Mouse (Mus musculus) small intestine, adult 10 weeks (tissue): ENCODE data around the gene Supv3l1. TPM values are rescaled to one million over a fixed set of nuclear protein-coding genes. Genes with fewer than 3 reads are reported as not detected.

Experiments
- polyA plus RNA-seq: library from polyadenylated mRNA; stranded (reverse); fragments of 350-450 nt; fragmentation: Illumina TruSeq; extraction: RNeasy Lipid Tissue Mini Kit (QIAGEN cat#74804); gene quantifications from one replicate; pipeline ENCODE4 v1.2.3, GENCODE M21; 2014; ENCODE audit warnings: low replicate concordance

Supv3l1 gene
- polyA plus RNA-seq = 15.0 TPM

DNA sequence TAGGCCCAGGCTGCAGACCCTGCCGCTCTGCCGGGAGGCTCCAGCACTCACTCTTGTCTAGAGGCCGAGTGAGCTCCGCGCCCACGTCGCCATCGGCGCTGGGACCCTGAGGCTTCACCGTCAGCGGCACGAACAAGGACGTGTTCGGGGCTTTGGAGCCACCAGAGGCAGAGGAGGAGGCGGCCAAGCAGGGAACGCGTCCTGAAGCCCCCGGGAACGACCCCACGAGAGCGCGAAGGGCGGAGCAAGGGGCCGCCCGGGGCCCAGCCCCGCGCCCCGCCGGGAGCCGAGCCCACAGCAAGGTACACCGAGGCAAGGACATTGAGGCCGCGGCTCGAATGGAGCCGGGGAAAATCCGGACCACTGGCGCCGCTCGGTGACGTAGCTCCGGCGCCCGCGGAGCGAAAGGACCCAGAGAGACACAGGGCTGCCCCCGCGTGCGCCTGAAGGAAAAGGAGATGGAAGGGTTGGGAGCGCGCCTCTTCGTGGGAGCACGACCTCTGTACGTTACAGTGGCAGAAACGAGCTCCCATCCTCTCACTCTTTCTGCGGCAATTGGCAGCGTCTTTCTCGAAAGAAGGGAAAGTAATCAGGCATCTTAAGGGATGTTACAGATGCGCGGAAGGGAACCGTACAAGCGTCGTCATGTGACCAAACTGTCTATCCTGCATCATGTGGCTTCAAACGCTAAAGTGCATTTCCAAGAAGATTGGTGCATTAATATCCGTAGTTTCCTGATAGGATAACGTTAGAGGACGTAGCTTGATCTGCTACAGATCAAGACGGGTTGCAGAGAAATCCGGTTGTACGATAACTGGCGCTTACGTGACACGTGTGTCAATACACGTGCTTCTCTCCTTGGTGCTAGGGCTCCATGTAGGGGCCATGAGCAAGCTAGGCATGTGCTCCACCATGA, at the start of gene Supv3l1, which contains the start of gene 4930507D05Rik:
Supv3l1 (minus strand) TSS at position 375 of the 916 bp plus-strand sequence.
4930507D05Rik (plus strand) TSS at position 126 of the 916 bp plus-strand sequence.

DNA sequence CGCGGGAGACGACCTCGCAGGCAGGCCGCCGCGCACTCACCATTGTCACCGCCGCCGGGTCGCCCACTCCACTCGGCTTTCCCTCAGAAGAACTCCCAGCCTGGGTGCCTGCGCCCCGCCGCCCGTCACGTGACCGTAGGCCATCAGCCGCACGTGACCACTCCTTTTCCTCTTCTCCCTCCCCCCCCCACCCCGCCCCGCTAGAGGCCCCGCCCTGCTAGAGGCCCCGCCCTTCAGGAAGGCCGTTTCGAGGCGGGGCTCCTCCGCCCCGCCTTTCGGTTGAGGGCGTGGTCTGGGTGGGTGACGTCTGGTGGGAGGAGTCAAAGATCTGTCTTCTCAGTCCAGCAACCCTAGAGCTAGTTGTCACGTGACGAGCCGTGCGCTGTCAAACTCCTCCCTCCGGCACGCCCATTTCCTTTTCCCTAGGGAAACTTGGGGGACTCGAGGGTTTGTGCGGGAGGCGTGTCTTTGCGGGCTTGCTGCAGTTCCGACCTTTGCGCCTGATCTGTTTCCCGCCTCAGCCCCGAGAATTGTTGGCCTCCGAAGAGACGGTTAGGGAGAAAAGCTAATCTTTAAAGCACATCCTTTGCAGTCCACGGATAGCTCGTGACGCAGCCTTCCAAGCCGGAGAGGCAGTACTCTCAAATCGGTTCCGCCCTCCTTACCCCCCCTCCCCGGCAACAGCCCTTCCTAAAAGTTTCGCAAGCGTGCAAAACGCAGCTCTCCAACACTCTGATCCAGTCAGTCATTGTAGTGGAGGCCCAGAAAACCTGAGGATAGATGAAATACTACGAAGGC, 37.3 kb upstream of the Supv3l1 start, which contains the start of gene Vps26a:
Vps26a (minus strand) TSS at position 188 of the 798 bp plus-strand sequence.

DNA sequence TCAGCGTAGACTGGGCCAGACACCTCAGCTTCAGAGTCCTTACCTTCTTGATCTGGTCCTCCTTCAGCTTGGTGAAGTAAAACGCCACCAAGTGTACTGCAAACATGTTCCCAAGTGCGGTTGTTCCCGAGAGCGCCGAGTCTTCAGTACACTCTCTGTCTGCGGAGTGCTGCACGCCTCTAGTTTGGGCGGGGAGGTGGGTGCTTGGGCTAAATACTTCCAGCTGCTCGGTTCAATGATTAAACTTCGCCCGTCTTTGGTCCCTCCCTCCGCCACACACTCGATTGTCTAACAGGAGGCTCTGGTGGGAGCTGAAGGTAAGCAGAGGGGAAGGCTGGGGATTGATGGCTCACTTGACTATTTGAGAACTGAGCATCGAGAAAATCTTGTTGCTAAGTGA, 27.3 kb downstream of the Supv3l1 start, which contains the start of gene Hkdc1:
Hkdc1 (minus strand) TSS at position 237 of the 400 bp plus-strand sequence.

DNA sequence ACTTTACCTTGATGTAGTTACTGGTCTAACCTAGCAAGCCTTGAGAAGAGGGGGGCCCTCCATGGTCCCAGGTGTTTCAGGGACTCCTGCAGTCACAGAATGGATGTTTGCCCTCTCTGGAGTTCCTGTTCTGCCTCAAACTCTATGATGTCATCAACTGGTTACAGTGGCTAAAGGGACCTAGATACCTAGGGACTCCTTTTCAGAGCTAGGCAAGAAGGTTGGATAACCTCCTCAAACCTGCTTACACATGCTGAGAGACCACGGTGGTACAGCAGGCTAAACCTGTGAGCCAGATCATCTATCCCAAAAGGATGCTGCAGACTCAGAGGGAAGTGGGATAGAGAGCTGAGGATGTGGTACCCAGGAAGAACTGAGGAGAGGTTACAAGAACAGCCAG, 69.7 kb downstream of the Supv3l1 start, which contains the start of gene Hk1:
Hk1 (minus strand) TSS at position 101 of the 400 bp plus-strand sequence.

Other genes starting within 250 kb of the Supv3l1 start
- 26.7 TPM for gene Tspan15, start 218.5 kb downstream of the Supv3l1 start, polyA plus RNA-seq
- gene Tacr2, start 197.3 kb downstream of the Supv3l1 start, polyA plus RNA-seq = not detected
- gene Hk1, start 69.8 kb downstream of the Supv3l1 start, polyA plus RNA-seq = 0.71 TPM
- gene Hkdc1, start 27.2 kb downstream of the Supv3l1 start, polyA plus RNA-seq = 8.1 TPM
- not detected for gene 4930507D05Rik, start 249 bp downstream of the Supv3l1 start, polyA plus RNA-seq
- 176 TPM for gene Vps26a, start 37.1 kb upstream of the Supv3l1 start, polyA plus RNA-seq
- 194 TPM for gene Srgn, start 77.7 kb upstream of the Supv3l1 start, polyA plus RNA-seq
- gene Kif1bp, start 128.7 kb upstream of the Supv3l1 start, polyA plus RNA-seq = 14.0 TPM
- gene Ddx21, start 152.5 kb upstream of the Supv3l1 start, polyA plus RNA-seq = 39.3 TPM
- gene Ddx50, start 201.5 kb upstream of the Supv3l1 start, polyA plus RNA-seq = 182 TPM